Mouse (Mus musculus) ES-E14 (cell line): Measurements from ENCODE around the gene Dll3. TPM values are rescaled to one million over a fixed set of nuclear protein-coding genes. Genes with fewer than 3 reads are reported as not detected.

Experiments
- DNase-seq: peaks from one replicate; pipeline ENCODE4 v3.0.0-alpha.2; 2013; ENCODE audit warnings: low read depth, low spot score
- H3K27ac ChIP-seq: 2 replicates; pipeline ENCODE4 v1.5.1; 2012; ENCODE audit warnings: low read depth, mild to moderate bottlenecking, low read length, moderate library complexity, mixed read lengths; ENCODE audit not compliant: poor library complexity, insufficient read depth, severe bottlenecking
- H3K36me3 ChIP-seq: 2 replicates; pipeline ENCODE4 v1.6.1; 2012; ENCODE audit warnings: mild to moderate bottlenecking, low read length, moderate library complexity, mixed read lengths; ENCODE audit not compliant: control insufficient read depth, poor library complexity, insufficient read depth, severe bottlenecking
- H3K4me1 ChIP-seq, 2 experiments: fragments of 150-350 bp in 1 of 2; sonication (generic) in 1 of 2; 2 replicates each; pipeline ENCODE4 v1.6.1; 2012; ENCODE audit warnings: low read length in 2 of 2, mild to moderate bottlenecking in 1 of 2, mixed read lengths in 1 of 2; ENCODE audit not compliant: control insufficient read depth in 2 of 2, insufficient read depth in 2 of 2, poor library complexity in 1 of 2
- H3K4me3 ChIP-seq, 2 experiments: fragments of 150-350 bp in 1 of 2; sonication (generic) in 1 of 2; 2 replicates each; pipeline ENCODE4 v1.5.1; 2012; ENCODE audit warnings: low read length in 2 of 2, low read depth in 1 of 2, mild to moderate bottlenecking in 1 of 2, mixed read lengths in 1 of 2; ENCODE audit not compliant: insufficient read depth in 1 of 2, poor library complexity in 1 of 2, severe bottlenecking in 1 of 2
- H3K9ac ChIP-seq: 2 replicates; pipeline ENCODE4 v1.6.1; 2012; ENCODE audit warnings: low read depth, mild to moderate bottlenecking, low read length, mixed read lengths; ENCODE audit not compliant: poor library complexity, insufficient read depth, severe bottlenecking
- H3K9me3 ChIP-seq: fragments of 150-350 bp; sonication (generic); 2 replicates; pipeline ENCODE4 v1.6.1; 2012; ENCODE audit warnings: low read depth, mild to moderate bottlenecking, low read length; ENCODE audit not compliant: control insufficient read depth, insufficient read depth
- CHD2 ChIP-seq: IDR thresholded peaks from 2 replicates; pipeline ENCODE4 v1.6.1; 2014; ENCODE audit warnings: mild to moderate bottlenecking, low read depth, low read length, inconsistent platforms
- HCFC1 ChIP-seq: IDR thresholded peaks from 2 replicates; pipeline ENCODE4 v1.6.1; 2012; ENCODE audit warnings: low read length, inconsistent platforms, borderline replicate concordance; ENCODE audit not compliant: insufficient read depth
- MAFK ChIP-seq: IDR thresholded peaks from 2 replicates; pipeline ENCODE4 v1.6.1; 2014; ENCODE audit warnings: mild to moderate bottlenecking, low read depth, low read length, inconsistent platforms; ENCODE audit not compliant: insufficient read depth
- ZC3H11A ChIP-seq: IDR thresholded peaks from 2 replicates; pipeline ENCODE4 v1.6.1; 2012; ENCODE audit warnings: low read depth, mild to moderate bottlenecking, inconsistent platforms, low read length, borderline replicate concordance
- ZNF384 ChIP-seq: IDR thresholded peaks from 2 replicates; pipeline ENCODE4 v1.6.1; 2012; ENCODE audit warnings: low read depth, low read length, inconsistent platforms
- in situ Hi-C, 2 experiments: fragments of 600-800 bp; cut with MboI; formaldehyde crosslinking; loops; one replicate each; pipeline ENCODE4 v1.15.1; 2025; ENCODE audit warnings: low sequenced_read_pairs in 2 of 2, inconsistent platforms in 1 of 2; ENCODE audit not compliant: unreplicated experiment in 2 of 2
- total RNA-seq: library from RNA; depleted of rRNA; stranded (reverse); fragments of 300-350 nt; gene quantifications from 2 replicates; pipeline ENCODE4 v1.2.3, GENCODE M21; 2012

Gene Dll3
- total RNA-seq, 1 experiment, result 4.1 TPM

DNA sequence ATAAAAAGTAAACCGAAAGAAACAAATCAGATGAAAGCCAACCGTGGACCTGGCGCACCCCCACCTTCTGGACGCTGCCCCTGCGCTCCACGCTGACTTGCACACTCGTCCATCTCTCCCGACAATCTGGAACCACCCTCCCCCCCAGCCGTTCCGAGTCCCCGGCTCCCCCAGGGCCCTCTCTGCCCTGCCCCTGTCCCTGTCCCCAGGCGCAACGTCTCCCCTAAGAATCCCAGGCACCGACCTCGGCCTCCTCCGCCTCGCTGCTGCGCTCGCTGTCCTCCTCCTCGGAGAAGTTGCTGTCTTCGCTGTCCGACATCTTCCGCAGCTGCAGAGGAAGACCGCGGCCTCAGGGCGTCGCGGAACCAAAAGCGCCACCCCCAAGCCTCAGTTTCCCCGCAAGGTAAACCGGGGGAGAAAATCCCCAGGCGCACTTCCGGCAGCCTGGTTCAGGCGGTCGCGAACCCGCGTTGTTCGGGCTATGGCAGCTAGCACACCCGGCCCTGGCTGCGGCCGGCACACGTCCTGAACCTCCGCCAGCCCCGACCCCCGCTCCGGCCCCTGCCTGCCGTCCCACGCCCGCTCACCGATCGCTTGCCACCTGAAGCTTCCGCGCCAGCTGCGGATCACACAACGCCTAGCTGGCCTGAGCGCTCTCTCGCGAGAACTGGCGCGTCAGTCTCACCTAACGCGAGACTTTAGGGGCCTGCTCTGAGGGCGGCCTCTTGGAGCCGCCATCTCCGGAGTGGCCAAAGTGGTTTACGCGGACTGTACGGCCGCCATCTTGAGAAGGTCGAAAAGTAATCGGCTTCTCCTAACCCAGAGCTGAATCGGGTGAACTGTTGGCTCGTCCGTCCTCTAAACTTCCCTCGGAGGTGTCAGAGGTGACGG, 36.3 kb upstream of the Dll3 start, which contains the start of gene Supt5:
Supt5 (minus strand) TSS at position 639 of the 891 bp plus-strand sequence.
- TF ChIP-seq CHD2 (peak; percentile 99), HCFC1 (peak; percentile 90), ZC3H11A (no peak), ZNF384 (no peak)
- Histone ChIP-seq H3K27ac (peak within 1 kb of the TSS; percentile 95), H3K36me3 (peaks cover 10% of the 10 kb centered on the region; the same call in 1 of the 2 replicates), H3K4me3 (peak within 1 kb of the TSS; percentile 71 to 87), H3K4me1 (peaks cover 0 to 12% of the 10 kb centered on the region in 2 experiments; a peak in 3 of 4 replicates), H3K9ac (peak within 1 kb of the TSS; percentile 98), H3K9me3 (no peaks in the 10 kb centered on the region)
- in situ Hi-C loops, result no loop called here
- DNase-seq, result peak; percentile 98

DNA sequence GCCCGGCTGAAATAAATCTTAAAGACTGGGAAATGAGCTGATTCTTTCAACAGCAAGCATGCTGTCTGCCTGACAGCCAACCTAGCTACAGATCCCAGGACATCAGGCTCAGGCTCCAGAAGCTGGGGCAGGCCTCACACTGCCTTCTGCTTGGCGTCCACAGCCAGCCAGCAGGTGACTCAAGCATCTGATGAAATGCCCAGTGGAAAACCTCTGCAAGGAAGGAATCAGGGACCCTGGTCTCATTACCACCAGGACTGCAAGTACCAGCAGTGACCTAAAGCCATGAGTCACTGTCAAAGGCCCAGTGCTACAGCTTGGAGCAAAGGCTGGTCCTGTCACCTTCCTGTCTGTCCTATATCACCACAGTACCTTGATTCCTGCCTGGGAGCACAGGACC, 33.4 kb upstream of the Dll3 start:
- in situ Hi-C loops, result no loop called here
- 0 out of 2 replicates have a peak overlapping the region, but pooled peaks have one; percentile 5 for H3K9ac ChIP-seq
- H3K36me3 ChIP-seq, result peaks cover 23% of the 10 kb centered on the region
- TF ChIP-seq CHD2, result no peak
- no peak for TF ChIP-seq ZNF384
- TF ChIP-seq ZC3H11A, result no peak
- no peak for TF ChIP-seq MAFK
- no peak for TF ChIP-seq HCFC1
- no peak for DNase-seq
- H3K4me1 ChIP-seq, result peaks cover 0 to 6% of the 10 kb centered on the region in 2 experiments; a peak in 2 of 4 replicates
- H3K27ac ChIP-seq, result no peak overlapping the region
- no peaks in the 10 kb centered on the region for H3K9me3 ChIP-seq
- H3K4me3 ChIP-seq, result no peak overlapping the region

DNA sequence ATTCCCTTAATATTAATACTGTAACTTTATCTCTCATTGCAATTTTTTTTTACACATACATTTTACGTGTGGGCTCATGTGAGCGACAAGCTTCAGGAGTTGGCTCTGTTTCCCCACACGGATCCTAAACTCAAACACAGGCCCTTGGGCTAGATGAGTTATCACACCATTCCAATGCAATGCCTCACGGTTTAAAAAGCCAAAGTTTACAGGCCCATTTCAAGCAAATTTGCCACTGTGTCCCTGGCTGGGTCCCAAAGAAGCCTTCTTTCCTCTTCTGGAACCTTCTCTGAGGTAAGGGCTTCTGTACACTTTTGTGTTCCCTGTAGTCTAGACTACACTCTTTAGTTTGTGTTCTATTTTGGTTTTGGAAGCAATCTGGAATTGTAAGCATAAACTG, 32.5 kb upstream of the Dll3 start:
- in situ Hi-C loops, result no loop called here

DNA sequence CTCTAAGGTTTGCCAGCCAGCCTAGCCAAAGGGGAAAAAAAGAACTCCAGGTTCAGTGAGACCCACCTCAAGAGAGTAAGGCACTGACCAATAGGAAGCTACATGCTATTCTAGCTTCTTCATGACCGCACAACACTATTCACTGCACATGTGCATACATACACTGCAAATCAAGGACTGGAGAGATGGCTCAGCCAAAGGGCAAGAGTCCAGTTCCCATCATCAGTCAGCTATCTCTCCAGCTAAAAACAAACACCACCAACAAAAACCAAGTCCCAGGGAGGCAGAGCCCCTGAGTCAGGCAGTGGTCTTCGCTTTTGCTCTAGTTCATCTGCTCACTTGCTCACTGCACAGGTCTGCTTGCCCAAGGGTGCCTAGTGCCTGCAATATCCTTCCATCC, 26.2 kb upstream of the Dll3 start:
- Histone ChIP-seq H3K9ac (no peak overlapping the region), H3K36me3 (peaks cover 69% of the 10 kb centered on the region), H3K27ac (no peak overlapping the region), H3K4me1 (peaks cover 0 to 12% of the 10 kb centered on the region in 2 experiments; a peak in 1 of 4 replicates), H3K4me3 (no peak overlapping the region), H3K9me3 (no peaks in the 10 kb centered on the region)
- no peak for DNase-seq
- no peak for TF ChIP-seq ZNF384
- no peak for TF ChIP-seq MAFK
- TF ChIP-seq HCFC1, result no peak
- no peak for TF ChIP-seq ZC3H11A
- TF ChIP-seq CHD2, result no peak
- in situ Hi-C loops, result no loop called here

More for the DNA sequence above, 32.5 kb upstream of the Dll3 start:
- Histone ChIP-seq H3K4me1 (peaks cover 0 to 10% of the 10 kb centered on the region in 2 experiments; a peak in 1 of 4 replicates), H3K36me3 (peaks cover 33% of the 10 kb centered on the region), H3K4me3 (no peak overlapping the region), H3K9me3 (no peaks in the 10 kb centered on the region), H3K9ac (no peak overlapping the region), H3K27ac (no peak overlapping the region)
- TF ChIP-seq HCFC1 (no peak), MAFK (no peak), ZNF384 (no peak), ZC3H11A (no peak)
- no peak for DNase-seq
